Mouse (Mus musculus) gastrocnemius, postnatal 4 days (tissue): ENCODE measurements at regions not wholly inside any gene's neighbourhood (a gene's known extent, or its start where the extent isn't known, plus 50 kb on each side); places are given as distances from the start of the nearest gene placed in this dataset.

ENCODE experiments used
- DNase-seq, 2 experiments: peaks; one replicate each; pipeline ENCODE4 v3.0.0; 2021 to 2022; ENCODE audit warnings: low spot score in 2 of 2, mixed read lengths in 2 of 2

GRCm38 (mm10) chr11:48605223-48605824, 194.8 kb upstream of the Rack1 start:
- peak in 1 of 2 experiments; percentile 49 for DNase-seq

- peak in 1 of 2 experiments; percentile 30 for DNase-seq
Observed at GRCm38 (mm10) chr11:48601096-48601495, 199.0 kb upstream of the Rack1 start.

GRCm38 (mm10) chr11:48599573-48600127, 200.5 kb upstream of the Rack1 start:
- DNase-seq, result no peak

GRCm38 (mm10) chr11:48599033-48599432, 201.1 kb upstream of the Rack1 start:
- no peak for DNase-seq

GRCm38 (mm10) chr11:48594429-48594828, 205.7 kb upstream of the Rack1 start:
- DNase-seq, result no peak

GRCm38 (mm10) chr11:48588833-48589649, 211.1 kb upstream of the Rack1 start:
- peak in 1 of 2 experiments; percentile 52 for DNase-seq

- peak in 1 of 2 experiments; percentile 29 for DNase-seq
Observed at GRCm38 (mm10) chr11:48568769-48569168, 231.4 kb upstream of the Rack1 start.

- DNase-seq, result peak in 1 of 2 experiments; percentile 10
Observed at GRCm38 (mm10) chr11:48567583-48568562, 232.3 kb upstream of the Rack1 start.

- DNase-seq, result no peak
Observed at GRCm38 (mm10) chr11:48558053-48558452, 242.1 kb upstream of the Rack1 start.

- DNase-seq, result no peak
Observed at GRCm38 (mm10) chr11:48552006-48552405, 248.1 kb upstream of the Rack1 start.

- no peak for DNase-seq
Observed at GRCm38 (mm10) chr11:48551201-48551600, 248.9 kb upstream of the Rack1 start.

GRCm38 (mm10) chr11:48526316-48526715, 273.8 kb upstream of the Rack1 start:
- DNase-seq, result no peak

- DNase-seq, result no peak
Observed at GRCm38 (mm10) chr11:48525517-48525916, 274.6 kb upstream of the Rack1 start.

GRCm38 (mm10) chr11:48506886-48507285, 293.2 kb upstream of the Rack1 start:
- DNase-seq, result no peak

GRCm38 (mm10) chr11:48502011-48502806, 297.9 kb upstream of the Rack1 start:
- DNase-seq, result no peak

GRCm38 (mm10) chr11:48499057-48499456, 301.1 kb upstream of the Rack1 start:
- no peak for DNase-seq

- DNase-seq, result no peak
Observed at GRCm38 (mm10) chr11:48488308-48488707, 311.8 kb upstream of the Rack1 start.

GRCm38 (mm10) chr11:48464036-48464435, 336.1 kb upstream of the Rack1 start:
- DNase-seq, result no peak

GRCm38 (mm10) chr11:48449883-48450282, 350.2 kb upstream of the Rack1 start:
- DNase-seq, result no peak

- DNase-seq, result no peak
Observed at GRCm38 (mm10) chr11:48442534-48443254, 357.4 kb upstream of the Rack1 start.
